Mouse (Mus musculus) liver, embryonic 13.5 days (tissue): ENCODE results near the gene Trpm3. TPM values are rescaled to one million over a fixed set of nuclear protein-coding genes. Genes with fewer than 3 reads are reported as not detected.

Source experiments
- ATAC-seq: fragments of 200-750 bp; cut with Nextera tagmentation; 2 replicates; pipeline ENCODE4 v1.8.0; 2017; ENCODE audit warnings: low read depth, mild to moderate bottlenecking, moderate number of reproducible peaks, moderate library complexity
- DNase-seq: peaks from one replicate; pipeline ENCODE4 v3.0.0; 2022
- H3K27ac ChIP-seq: fragments of 300-500 bp; sonication (generic); 2 replicates; pipeline ENCODE4 v1.5.1; 2015; ENCODE audit warnings: moderate library complexity, mild to moderate bottlenecking, inconsistent platforms
- H3K27me3 ChIP-seq: fragments of 300-500 bp; sonication (generic); 2 replicates; pipeline ENCODE4 v1.6.1; 2015; ENCODE audit warnings: mild to moderate bottlenecking, inconsistent platforms
- H3K36me3 ChIP-seq: fragments of 300-500 bp; sonication (generic); 2 replicates; pipeline ENCODE4 v1.6.1; 2015; ENCODE audit warnings: mild to moderate bottlenecking, inconsistent platforms
- H3K4me1 ChIP-seq: fragments of 300-500 bp; sonication (generic); replicated peaks from 2 replicates; pipeline ENCODE4 v1.6.1; 2015; ENCODE audit warnings: inconsistent platforms
- H3K4me2 ChIP-seq: fragments of 300-500 bp; sonication (generic); 2 replicates; pipeline ENCODE4 v1.6.1; 2015; ENCODE audit warnings: inconsistent platforms, mild to moderate bottlenecking, moderate library complexity
- H3K4me3 ChIP-seq: fragments of 300-500 bp; sonication (generic); replicated peaks from 2 replicates; pipeline ENCODE4 v1.5.1; 2015; ENCODE audit warnings: mild to moderate bottlenecking, inconsistent platforms
- H3K9ac ChIP-seq: fragments of 300-500 bp; sonication (generic); 2 replicates; pipeline ENCODE4 v1.6.1; 2015; ENCODE audit warnings: mild to moderate bottlenecking, inconsistent platforms
- H3K9me3 ChIP-seq: fragments of 300-500 bp; sonication (generic); replicated peaks from 2 replicates; pipeline ENCODE4 v1.6.1; 2016; ENCODE audit warnings: inconsistent platforms
- WGBS: fragments of 180-500 bp; shearing (Covaris S2); methylation state at CpG from one replicate; pipeline ENCODE4 v1.1.7; 2015; ENCODE audit not compliant: insufficient replicate concordance; 5-methylcytosine and 5-hydroxymethylcytosine counted together
- polyA plus RNA-seq: library from polyadenylated mRNA; unstranded; fragments of >200 nt; fragmentation: Nextera tagmentation; extraction: Ambion mirVana; gene quantifications from 2 replicates; pipeline ENCODE4 v1.2.1, GENCODE M21; 2015

Trpm3 gene
- polyA plus RNA-seq, 1 experiment from 2014 or later: 0.08 TPM

GRCm38 (mm10) chr19:22872456-22872855 is 733.6 kb downstream of the Trpm3 start:
- no peaks in the 10 kb centered on the region for H3K9me3 ChIP-seq
- no peak for ATAC-seq
- H3K27ac ChIP-seq: no peak overlapping the region
- no peak overlapping the region for H3K4me2 ChIP-seq
- DNase-seq: no peak
- 54% methylated on average over 5 of the region's 5 CpGs for WGBS
- H3K36me3 ChIP-seq: no peaks in the 10 kb centered on the region
- no peak overlapping the region for H3K4me3 ChIP-seq
- no peaks in the 10 kb centered on the region for H3K4me1 ChIP-seq
- no peak overlapping the region for H3K9ac ChIP-seq
- no peaks in the 10 kb centered on the region for H3K27me3 ChIP-seq

GRCm38 (mm10) chr19:22880199-22880598 is 741.4 kb downstream of the Trpm3 start:
- no peak overlapping the region for H3K9ac ChIP-seq
- H3K4me2 ChIP-seq: no peak overlapping the region
- no peaks in the 10 kb centered on the region for H3K36me3 ChIP-seq
- H3K9me3 ChIP-seq: no peaks in the 10 kb centered on the region
- H3K27me3 ChIP-seq: no peaks in the 10 kb centered on the region
- 54% methylated on average over 1 of the region's 1 CpGs for WGBS
- ATAC-seq: no peak
- H3K4me1 ChIP-seq: no peaks in the 10 kb centered on the region; the same call in 1 of the 2 replicates
- DNase-seq: no peak
- no peak overlapping the region for H3K4me3 ChIP-seq
- no peak overlapping the region for H3K27ac ChIP-seq

- Histone ChIP-seq H3K9me3 (no peaks in the 10 kb centered on the region), H3K27me3 (no peaks in the 10 kb centered on the region), H3K4me1 (no peaks in the 10 kb centered on the region; the same call in 1 of the 2 replicates), H3K36me3 (no peaks in the 10 kb centered on the region), H3K27ac (no peak overlapping the region), H3K4me2 (no peak overlapping the region), H3K9ac (no peak overlapping the region), H3K4me3 (no peak overlapping the region)
- no peak for DNase-seq
- ATAC-seq: no peak
- WGBS: 59% methylated on average over 3 of the region's 3 CpGs
These were observed 743.8 kb downstream of the Trpm3 start for GRCm38 (mm10) chr19:22882670-22883111.

- no peak overlapping the region for H3K27ac ChIP-seq
- no peak for DNase-seq
- H3K4me3 ChIP-seq: no peak overlapping the region
- H3K9me3 ChIP-seq: no peaks in the 10 kb centered on the region
- H3K36me3 ChIP-seq: no peaks in the 10 kb centered on the region
- no peak for ATAC-seq
- no peaks in the 10 kb centered on the region; the same call in 1 of the 2 replicates for H3K4me1 ChIP-seq
- 72% methylated on average over 7 of the region's 7 CpGs for WGBS
- no peak overlapping the region for H3K9ac ChIP-seq
- no peak overlapping the region for H3K4me2 ChIP-seq
- H3K27me3 ChIP-seq: no peaks in the 10 kb centered on the region
These were observed 744.3 kb downstream of the Trpm3 start for GRCm38 (mm10) chr19:22883154-22883553.

GRCm38 (mm10) chr19:22883744-22884317 is 745.0 kb downstream of the Trpm3 start:
- 17% methylated on average over 18 of the region's 18 CpGs for WGBS
- Histone ChIP-seq H3K27me3 (no peaks in the 10 kb centered on the region), H3K36me3 (no peaks in the 10 kb centered on the region), H3K9ac (no peak overlapping the region), H3K9me3 (no peaks in the 10 kb centered on the region), H3K4me3 (no peak overlapping the region), H3K27ac (no peak overlapping the region), H3K4me1 (no peaks in the 10 kb centered on the region; the same call in 1 of the 2 replicates), H3K4me2 (peak overlapping the region; percentile 28; the same call in 1 of the 2 replicates)
- ATAC-seq (peak; percentile 58; the same call in 1 of the 2 replicates), DNase-seq (no peak)

- DNase-seq: no peak
- WGBS: 43% methylated on average over 11 of the region's 11 CpGs
- H3K4me3 ChIP-seq: no peak overlapping the region
- no peak for ATAC-seq
- H3K9me3 ChIP-seq: no peaks in the 10 kb centered on the region
- no peak overlapping the region for H3K4me2 ChIP-seq
- H3K9ac ChIP-seq: no peak overlapping the region
- no peaks in the 10 kb centered on the region; the same call in 1 of the 2 replicates for H3K4me1 ChIP-seq
- no peaks in the 10 kb centered on the region for H3K36me3 ChIP-seq
- no peaks in the 10 kb centered on the region for H3K27me3 ChIP-seq
- H3K27ac ChIP-seq: no peak overlapping the region
These were observed 745.5 kb downstream of the Trpm3 start for GRCm38 (mm10) chr19:22884357-22884756.

GRCm38 (mm10) chr19:22885051-22885450 is 746.2 kb downstream of the Trpm3 start:
- ATAC-seq (no peak), DNase-seq (no peak)
- no peak overlapping the region for H3K4me2 ChIP-seq
- H3K9ac ChIP-seq: no peak overlapping the region
- H3K9me3 ChIP-seq: no peaks in the 10 kb centered on the region
- H3K27ac ChIP-seq: no peak overlapping the region
- H3K4me1 ChIP-seq: no peaks in the 10 kb centered on the region; the same call in 1 of the 2 replicates
- WGBS: 77% methylated on average over 5 of the region's 5 CpGs
- H3K27me3 ChIP-seq: no peaks in the 10 kb centered on the region
- H3K36me3 ChIP-seq: no peaks in the 10 kb centered on the region
- H3K4me3 ChIP-seq: no peak overlapping the region

GRCm38 (mm10) chr19:22901892-22902291 is 763.0 kb downstream of the Trpm3 start:
- H3K9me3 ChIP-seq: no peaks in the 10 kb centered on the region
- ATAC-seq (no peak), DNase-seq (no peak)
- WGBS: 64% methylated on average over 7 of the region's 7 CpGs
- no peaks in the 10 kb centered on the region for H3K4me1 ChIP-seq
- no peaks in the 10 kb centered on the region for H3K36me3 ChIP-seq
- no peak overlapping the region for H3K4me3 ChIP-seq
- no peak overlapping the region for H3K4me2 ChIP-seq
- H3K27me3 ChIP-seq: no peaks in the 10 kb centered on the region
- H3K27ac ChIP-seq: no peak overlapping the region
- no peak overlapping the region for H3K9ac ChIP-seq

- no peak overlapping the region for H3K4me3 ChIP-seq
- no peak overlapping the region for H3K27ac ChIP-seq
- H3K4me2 ChIP-seq: no peak overlapping the region
- no peak overlapping the region for H3K9ac ChIP-seq
- no peaks in the 10 kb centered on the region for H3K36me3 ChIP-seq
- ATAC-seq: no peak
- H3K4me1 ChIP-seq: no peaks in the 10 kb centered on the region
- no peak for DNase-seq
- 72% methylated on average over 6 of the region's 6 CpGs for WGBS
- H3K9me3 ChIP-seq: no peaks in the 10 kb centered on the region
- no peaks in the 10 kb centered on the region for H3K27me3 ChIP-seq
These were observed 763.5 kb downstream of the Trpm3 start for GRCm38 (mm10) chr19:22902386-22902785.

GRCm38 (mm10) chr19:22905066-22905482 is 766.2 kb downstream of the Trpm3 start:
- no peak overlapping the region for H3K27ac ChIP-seq
- H3K4me2 ChIP-seq: no peak overlapping the region
- ATAC-seq (no peak), DNase-seq (no peak)
- no peaks in the 10 kb centered on the region for H3K27me3 ChIP-seq
- no peak overlapping the region for H3K9ac ChIP-seq
- 63% methylated on average over 11 of the region's 11 CpGs for WGBS
- H3K4me3 ChIP-seq: no peak overlapping the region
- H3K4me1 ChIP-seq: no peaks in the 10 kb centered on the region
- no peaks in the 10 kb centered on the region for H3K36me3 ChIP-seq
- H3K9me3 ChIP-seq: no peaks in the 10 kb centered on the region

- Histone ChIP-seq H3K27me3 (no peaks in the 10 kb centered on the region), H3K9me3 (no peaks in the 10 kb centered on the region), H3K36me3 (no peaks in the 10 kb centered on the region), H3K27ac (no peak overlapping the region), H3K9ac (no peak overlapping the region), H3K4me3 (no peak overlapping the region), H3K4me1 (no peaks in the 10 kb centered on the region), H3K4me2 (no peak overlapping the region)
- ATAC-seq: no peak
- no peak for DNase-seq
- 61% methylated on average over 6 of the region's 6 CpGs for WGBS
These were observed 771.8 kb downstream of the Trpm3 start for GRCm38 (mm10) chr19:22910686-22911085.

GRCm38 (mm10) chr19:22912971-22913370 is 774.1 kb downstream of the Trpm3 start:
- Histone ChIP-seq H3K4me1 (no peaks in the 10 kb centered on the region), H3K9ac (no peak overlapping the region), H3K36me3 (no peaks in the 10 kb centered on the region), H3K9me3 (no peaks in the 10 kb centered on the region), H3K4me3 (no peak overlapping the region), H3K27me3 (no peaks in the 10 kb centered on the region), H3K27ac (no peak overlapping the region), H3K4me2 (no peak overlapping the region)
- DNase-seq: no peak
- no peak for ATAC-seq
- WGBS: 61% methylated on average over 4 of the region's 4 CpGs
